Mouse (Mus musculus): ENCODE measurements at regions not wholly inside any gene's neighbourhood (a gene's known extent, or its start where the extent isn't known, plus 50 kb on each side); places are given as distances from the start of the nearest gene placed in this dataset.
"Not testable (repeated sequence)": the region's sequence is repeated elsewhere in the genome, so short reads cannot be mapped to it uniquely, and the experiment has no call there.

GRCm38 (mm10) chr3:117120086-117121055 is 151.6 kb upstream of the Palmd start:
- intact Hi-C loops (cut with DNase I): loop anchor here (1.0 kb wide), 1 partner anchor 318 kb away; no protein-coding TSS in a partner anchor
- peak; percentile 33 for DNase-seq

- intact Hi-C loops (cut with DNase I): loop anchor here (10.0 kb wide), 1 partner anchor 215 kb away; no protein-coding TSS in a partner anchor
Observed at GRCm38 (mm10) chr3:117119576-117119975, 150.8 kb upstream of the Palmd start.

GRCm38 (mm10) chr3:117117838-117118237 is 149.1 kb upstream of the Palmd start:
- intact Hi-C loops (cut with DNase I): loop anchor here (10.0 kb wide), 1 partner anchor 213 kb away; no protein-coding TSS in a partner anchor
- no peak for DNase-seq

More at GRCm38 (mm10) chr3:117119576-117119975, 150.8 kb upstream of the Palmd start:
- no peak for DNase-seq

- no peak for DNase-seq
- intact Hi-C loops (cut with DNase I): loop anchor here (10.0 kb wide), 1 partner anchor 211 kb away; no protein-coding TSS in a partner anchor
Observed at GRCm38 (mm10) chr3:117116210-117116609, 147.4 kb upstream of the Palmd start.

GRCm38 (mm10) chr3:117112766-117113165 is 144.0 kb upstream of the Palmd start:
- intact Hi-C loops (cut with DNase I): loop anchor here (10.0 kb wide), 1 partner anchor 208 kb away; no protein-coding TSS in a partner anchor
- DNase-seq: no peak

- intact Hi-C loops (cut with DNase I): loop anchor here (10.0 kb wide), 1 partner anchor 208 kb away; no protein-coding TSS in a partner anchor
- no peak for DNase-seq
Observed at GRCm38 (mm10) chr3:117112304-117112703, 143.5 kb upstream of the Palmd start.

GRCm38 (mm10) chr3:117108966-117109700 is 140.3 kb upstream of the Palmd start:
- no peak for DNase-seq
- intact Hi-C loops (cut with DNase I): no loop called here

GRCm38 (mm10) chr3:117107986-117108385 is 139.2 kb upstream of the Palmd start:
- intact Hi-C loops (cut with DNase I): no loop called here
- no peak for DNase-seq

GRCm38 (mm10) chr3:117107378-117107777 is 138.6 kb upstream of the Palmd start:
- no peak for DNase-seq
- intact Hi-C loops (cut with DNase I): no loop called here

- DNase-seq: no peak
- intact Hi-C loops (cut with DNase I): no loop called here
Observed at GRCm38 (mm10) chr3:117087646-117088045, 118.9 kb upstream of the Palmd start.

GRCm38 (mm10) chr3:117076734-117077133 is 107.9 kb upstream of the Palmd start:
- DNase-seq: no peak
- intact Hi-C loops (cut with DNase I): no loop called here

GRCm38 (mm10) chr3:117073399-117073798 is 104.6 kb upstream of the Palmd start:
- DNase-seq: no peak
- intact Hi-C loops (cut with DNase I): no loop called here

GRCm38 (mm10) chr3:117072998-117073397 is 104.2 kb upstream of the Palmd start:
- no peak for DNase-seq

GRCm38 (mm10) chr3:117071851-117072250 is 103.1 kb upstream of the Palmd start:
- DNase-seq: no peak
- intact Hi-C loops (cut with DNase I): no loop called here

More at GRCm38 (mm10) chr3:117072998-117073397, 104.2 kb upstream of the Palmd start:
- intact Hi-C loops (cut with DNase I): no loop called here

GRCm38 (mm10) chr3:117067470-117068053 is 98.8 kb upstream of the Palmd start:
- no peak for DNase-seq
- intact Hi-C loops (cut with DNase I): no loop called here

GRCm38 (mm10) chr3:117065904-117066303 is 97.1 kb upstream of the Palmd start:
- intact Hi-C loops (cut with DNase I): no loop called here
- DNase-seq: no peak

GRCm38 (mm10) chr3:117061831-117062230 is 93.0 kb upstream of the Palmd start:
- DNase-seq: peak; percentile 14

GRCm38 (mm10) chr3:117061182-117061581 is 92.4 kb upstream of the Palmd start:
- DNase-seq: no peak
- intact Hi-C loops (cut with DNase I): no loop called here

More at GRCm38 (mm10) chr3:117061831-117062230, 93.0 kb upstream of the Palmd start:
- intact Hi-C loops (cut with DNase I): no loop called here

- intact Hi-C loops (cut with DNase I); DNase-seq: not testable (repeated sequence)
Observed at GRCm38 (mm10) chr3:117054711-117055110, 85.9 kb upstream of the Palmd start.

- intact Hi-C loops (cut with DNase I): no loop called here
- DNase-seq: no peak
Observed at GRCm38 (mm10) chr3:117051431-117051830, 82.6 kb upstream of the Palmd start.

- intact Hi-C loops (cut with DNase I): no loop called here
- no peak for DNase-seq
Observed at GRCm38 (mm10) chr3:117050909-117051308, 82.1 kb upstream of the Palmd start.

All from left cerebral cortex, postnatal 4 days (tissue).